Mouse (Mus musculus) embryo, embryonic 10.5 days (tissue): Measurements from ENCODE around the gene Fars2.

Source experiments
- DNase-seq: peaks from one replicate; pipeline ENCODE4 v3.0.0-alpha.2; 2015; ENCODE audit warnings: low spot score

The Fars2 gene

DNA sequence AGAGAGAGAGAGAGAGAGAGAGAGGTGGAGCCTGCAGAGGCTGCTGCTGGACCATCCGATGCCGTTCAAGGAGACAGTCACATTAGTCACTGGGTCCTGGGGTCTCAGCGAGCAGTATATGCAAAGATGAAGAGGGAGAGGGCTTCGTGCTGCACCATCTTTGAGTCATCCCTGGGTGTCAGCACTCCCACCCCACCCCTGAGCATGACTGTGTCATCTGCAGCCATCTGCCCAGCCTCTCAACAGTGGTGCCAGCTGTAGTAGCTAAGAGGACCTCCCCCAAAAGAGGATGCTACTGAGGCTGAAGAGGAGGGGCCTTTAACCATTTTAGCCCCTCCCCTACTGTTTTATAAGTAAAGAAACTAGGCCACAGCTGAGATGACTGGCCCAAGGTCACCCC is 459.6 kb downstream of the Fars2 start:
- DNase-seq = no peak

DNA sequence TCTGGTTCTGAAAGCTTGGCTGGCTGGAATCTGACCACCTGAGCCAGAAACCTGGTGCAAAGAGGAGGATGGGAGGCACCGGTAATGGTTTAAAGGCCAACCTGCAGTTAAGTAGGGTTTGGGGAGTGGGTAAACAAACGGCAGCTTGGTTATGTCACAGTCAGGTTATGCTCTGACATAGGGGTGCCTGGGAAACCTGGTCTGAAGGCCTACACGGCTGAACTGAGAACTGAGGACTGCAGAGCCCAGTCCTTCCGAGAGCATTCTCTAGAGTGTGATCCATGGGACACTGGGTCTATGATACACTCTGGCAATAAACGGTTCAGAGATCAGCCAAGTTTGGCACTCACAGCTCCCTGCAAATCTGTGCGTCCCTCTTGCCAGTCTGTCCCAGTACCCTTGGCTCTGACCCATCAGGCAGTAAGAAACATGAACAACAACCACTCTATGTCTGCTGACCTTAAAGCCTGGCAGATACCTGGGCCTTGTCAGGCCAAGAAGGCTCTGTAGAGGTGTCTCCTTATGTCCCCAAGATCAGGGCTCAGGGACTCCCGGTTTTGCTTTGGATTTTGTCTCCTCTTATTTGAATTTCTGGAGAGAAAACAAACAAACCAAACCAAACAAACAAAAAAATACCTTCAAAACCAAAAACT is 460.8 kb downstream of the Fars2 start:
- no peak for DNase-seq

DNA sequence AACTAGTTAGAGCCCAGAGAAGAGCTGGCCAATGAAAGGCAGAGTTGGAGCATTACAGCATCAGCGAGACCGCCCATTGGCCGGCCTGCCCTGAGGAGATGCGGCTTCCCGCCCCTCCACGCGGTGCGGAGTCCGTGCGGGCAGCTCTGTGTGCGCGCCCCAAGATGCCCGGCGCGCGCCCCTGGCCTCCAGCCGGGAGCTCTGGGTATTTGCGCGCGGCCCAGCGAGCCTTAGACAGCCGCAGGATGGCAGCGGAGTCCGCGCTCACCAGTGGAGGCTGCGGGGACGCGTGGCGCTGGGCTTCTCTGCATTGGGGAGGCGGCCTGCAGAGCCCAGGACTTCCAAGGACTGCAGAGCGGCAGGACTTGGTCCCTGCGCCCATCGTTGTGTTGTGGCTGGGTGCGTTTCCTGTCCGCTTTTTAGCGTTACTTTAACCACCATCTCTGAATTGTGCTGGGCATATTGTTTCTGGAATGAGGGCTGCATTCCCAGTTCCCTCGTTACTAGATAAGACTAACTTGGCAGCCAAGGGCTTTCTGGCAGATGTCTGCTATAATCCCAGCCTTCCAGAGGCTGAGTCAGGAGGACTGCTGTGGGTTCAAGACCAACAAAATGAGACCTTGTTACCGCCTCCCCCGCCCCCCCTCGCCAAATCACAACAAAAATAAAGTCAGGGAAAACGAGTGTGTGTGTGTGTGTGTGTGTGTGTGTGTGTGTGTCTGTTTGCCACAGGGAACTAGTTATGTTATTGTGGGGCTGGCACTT is 461.5 kb downstream of the Fars2 start:
- DNase-seq = peak; percentile 89

DNA sequence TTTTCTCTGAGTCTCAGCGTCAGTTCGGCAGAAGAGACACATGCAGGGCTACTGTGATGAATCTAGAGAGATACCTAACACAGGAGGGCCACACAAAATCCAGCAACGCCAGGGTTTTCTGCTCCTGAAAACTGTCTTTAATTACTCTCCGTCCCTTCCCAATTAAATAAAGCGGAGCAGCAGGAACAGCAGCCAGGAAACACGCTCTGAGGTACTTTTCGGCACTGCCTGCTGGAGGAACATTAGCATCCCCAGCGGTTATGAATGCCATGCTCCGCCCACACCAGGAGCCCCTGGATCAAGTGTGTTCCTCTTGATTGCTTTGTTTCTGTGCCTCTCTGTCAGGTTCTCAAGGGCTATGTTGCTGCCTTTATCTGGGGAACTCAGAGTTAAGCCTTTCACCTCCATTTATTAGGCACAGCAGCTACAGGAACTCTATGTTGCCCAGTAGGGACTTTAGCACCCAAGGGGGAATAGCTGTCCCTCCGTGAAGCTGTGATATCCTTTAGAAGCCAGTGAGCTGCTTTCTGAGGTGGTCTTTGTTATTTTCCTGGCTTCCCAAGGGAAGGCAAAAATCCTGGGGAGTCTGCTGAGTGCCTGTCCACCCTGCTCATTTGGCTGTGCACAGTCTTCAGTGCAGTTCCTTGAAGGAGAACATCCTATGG is 465.3 kb downstream of the Fars2 start:
- DNase-seq = peak; percentile 70

DNA sequence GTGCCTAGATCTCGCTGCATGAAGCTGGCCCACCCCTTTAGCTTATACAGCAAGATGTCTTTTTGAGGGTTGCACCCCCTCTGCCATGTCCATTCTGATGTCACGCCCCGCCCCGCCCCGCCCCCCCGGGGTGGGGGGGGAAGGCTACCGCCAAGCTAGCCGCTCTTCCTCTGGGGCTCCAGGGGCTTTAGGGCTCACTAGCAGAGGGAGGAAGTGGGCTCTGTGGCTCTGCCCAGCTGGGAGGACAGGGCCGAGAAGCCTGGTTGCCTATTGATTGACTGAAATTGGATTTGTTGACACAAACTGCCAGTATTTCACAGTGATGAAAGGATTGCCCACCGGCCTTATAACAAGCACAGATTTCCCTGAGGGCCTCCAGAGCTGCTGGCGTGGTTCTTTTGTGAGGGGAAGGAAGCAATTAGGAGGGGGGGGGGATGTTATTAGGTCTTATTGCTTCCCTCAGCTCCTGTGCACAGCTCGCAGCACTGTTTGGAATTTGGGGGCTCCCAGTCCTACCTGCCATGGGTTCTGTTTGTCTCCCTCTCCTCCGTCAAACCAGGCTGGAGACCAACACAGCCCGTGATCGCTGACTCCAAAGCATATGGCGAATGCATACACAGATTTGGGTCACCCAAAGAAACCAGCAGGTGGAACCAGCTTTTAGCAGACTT is 466.4 kb downstream of the Fars2 start:
- DNase-seq = peak; percentile 63

DNA sequence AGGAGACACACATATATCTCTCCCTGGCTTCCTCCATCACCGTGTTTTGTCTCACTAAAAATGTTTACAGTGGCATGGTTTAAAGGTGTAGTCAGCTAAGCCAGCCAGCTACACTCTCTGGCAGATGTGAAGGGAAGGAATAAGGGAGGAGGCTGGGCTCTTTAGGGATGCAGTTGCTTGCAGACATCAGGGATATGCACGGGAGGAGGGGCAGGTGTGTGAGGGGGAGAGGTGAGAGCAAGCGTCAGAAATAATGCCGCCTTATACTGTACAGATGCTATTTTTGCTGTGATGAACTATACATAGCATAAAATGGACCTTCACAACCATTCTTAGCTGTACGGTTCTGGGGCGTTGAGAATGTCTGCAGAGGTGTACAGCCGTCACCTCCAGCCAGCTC is 467.0 kb downstream of the Fars2 start:
- DNase-seq = no peak

DNA sequence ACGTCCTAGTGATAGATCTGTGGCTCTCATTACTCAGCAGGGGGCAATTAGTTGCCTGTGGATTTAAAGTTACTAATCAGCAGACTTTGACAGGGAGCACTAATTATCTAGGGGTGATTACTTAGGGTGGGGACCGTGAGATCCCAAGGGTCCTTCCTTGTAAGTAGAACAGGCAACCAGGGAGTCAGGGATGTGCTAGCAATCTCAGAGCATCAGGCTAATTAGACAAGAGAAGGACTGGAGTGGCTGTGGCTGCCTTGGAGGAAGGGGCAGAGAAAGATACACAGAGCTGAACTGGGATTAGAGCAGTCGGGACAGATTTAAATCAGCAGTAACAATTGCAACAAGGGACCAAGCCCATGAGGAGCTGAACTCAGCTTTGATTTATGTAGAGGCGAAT is 471.9 kb downstream of the Fars2 start:
- no peak for DNase-seq

DNA sequence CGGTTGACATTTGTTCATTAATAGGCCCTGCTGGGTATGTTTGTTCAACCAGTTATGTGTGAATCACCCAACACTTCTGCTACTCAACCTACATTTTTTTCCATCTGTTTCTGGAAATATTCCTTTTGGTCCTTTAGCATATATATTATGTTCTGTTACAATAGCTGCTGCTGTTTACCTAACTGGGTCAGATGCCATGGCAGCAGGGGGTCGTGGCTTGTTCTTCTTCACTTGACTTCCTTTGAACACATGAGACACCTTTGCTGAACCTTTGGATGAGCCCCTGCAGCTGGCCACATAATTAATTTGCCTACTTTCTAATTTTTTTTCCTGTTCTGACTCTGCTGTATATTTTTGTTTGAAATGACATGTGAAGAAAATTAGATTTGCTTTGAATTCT is 475.1 kb downstream of the Fars2 start:
- DNase-seq = no peak

DNA sequence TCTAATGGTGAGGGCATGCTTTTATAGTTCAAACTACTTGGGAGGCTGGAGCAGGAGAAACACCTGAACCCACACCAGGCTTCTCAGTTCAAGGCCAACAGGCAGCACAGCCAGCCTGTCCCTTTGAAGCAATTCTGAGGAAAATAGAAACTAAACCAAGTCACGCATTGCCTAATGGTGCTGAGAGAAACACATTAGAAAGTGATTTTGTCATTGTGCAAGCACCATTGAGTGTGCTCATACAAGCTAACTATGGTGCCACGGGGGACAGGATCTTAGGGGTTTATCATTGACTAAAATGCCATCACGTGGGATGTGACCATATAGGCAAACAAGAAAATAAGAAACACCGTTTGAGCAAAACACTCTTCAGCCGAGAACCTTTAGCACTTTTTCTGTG is 489.5 kb downstream of the Fars2 start:
- DNase-seq = no peak

DNA sequence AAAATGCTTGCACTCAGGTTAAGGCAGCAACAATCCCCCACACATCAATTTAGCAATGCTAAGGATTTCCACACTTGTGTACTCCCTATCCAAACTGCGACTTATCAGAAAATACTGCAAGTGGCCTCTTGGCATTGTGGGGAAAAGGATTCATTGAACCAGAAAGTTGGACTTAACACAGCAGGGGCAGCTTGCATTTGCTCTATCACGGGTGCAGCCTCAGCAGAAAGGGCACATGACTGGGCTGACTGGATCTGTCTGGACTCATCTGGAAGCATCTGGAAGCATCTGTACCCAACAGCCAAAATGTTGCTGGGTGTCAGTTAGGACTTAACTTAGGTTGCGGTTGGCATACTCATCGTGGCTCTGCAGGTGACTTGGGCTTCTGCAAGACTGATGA is 490.7 kb downstream of the Fars2 start:
- DNase-seq = no peak

DNA sequence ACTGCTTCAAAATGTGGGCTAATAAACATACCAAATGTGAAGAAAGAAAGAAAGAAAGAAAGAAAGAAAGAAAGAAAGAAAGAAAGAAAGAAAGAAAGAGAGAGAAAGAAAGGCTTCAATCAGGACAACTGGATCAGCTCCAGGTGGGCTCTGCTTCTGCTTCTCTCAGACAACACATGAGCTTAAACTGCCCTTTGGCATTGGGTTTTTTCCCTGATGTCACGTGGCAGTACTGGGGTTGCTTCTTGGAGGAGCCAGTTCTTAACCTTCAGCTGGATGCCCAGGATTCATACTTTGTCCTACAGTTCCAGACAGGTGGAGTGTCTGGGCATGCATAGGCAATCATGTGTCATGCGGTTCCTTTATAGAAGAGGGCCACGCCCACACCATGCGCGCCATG is 493.2 kb downstream of the Fars2 start:
- no peak for DNase-seq

DNA sequence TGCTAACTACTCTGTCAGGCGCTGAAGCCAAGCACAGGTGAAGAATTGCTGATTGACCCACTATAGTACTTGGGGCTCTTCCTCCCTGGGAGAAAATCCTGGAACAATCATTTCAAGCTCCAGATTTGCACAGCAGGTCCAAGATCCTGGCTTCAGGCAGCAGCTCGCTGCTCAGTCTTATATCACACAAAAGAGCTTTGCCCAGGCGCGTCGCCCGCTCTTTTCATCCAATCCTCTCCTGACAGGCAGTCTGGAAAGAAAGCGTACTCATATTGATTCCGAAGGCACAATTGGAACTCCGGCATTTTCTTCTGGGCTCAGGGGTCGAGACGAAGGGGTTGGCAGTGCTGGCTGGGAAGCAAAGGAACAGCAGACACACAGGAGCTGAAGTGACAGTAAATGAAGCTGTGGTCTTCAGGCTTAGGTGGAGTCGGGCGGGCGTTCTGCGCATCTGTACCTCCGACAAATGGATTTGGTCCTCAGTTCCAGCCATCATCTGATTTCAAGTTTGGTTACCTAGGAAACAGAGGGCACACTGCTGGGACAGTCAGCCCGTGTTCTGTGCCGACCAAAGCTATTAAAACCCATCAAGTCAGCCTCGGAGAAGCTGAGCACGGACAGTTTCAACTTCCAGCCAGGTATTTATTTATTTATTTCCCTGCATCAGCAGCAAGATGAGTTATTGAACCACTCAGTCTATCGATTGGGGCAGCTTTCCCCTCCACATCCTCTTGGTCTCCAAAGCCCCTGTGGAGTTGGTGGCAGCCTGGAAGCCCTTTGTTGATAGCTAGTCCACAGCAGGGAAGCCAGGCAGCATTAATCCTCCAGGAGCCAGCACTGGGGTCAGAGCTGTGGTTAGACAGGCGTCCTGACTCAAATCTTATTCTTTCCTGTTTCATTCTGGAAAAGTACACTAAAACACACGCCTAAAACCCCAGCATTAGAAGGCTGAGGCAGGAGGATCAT is 495.9 kb downstream of the Fars2 start:
- DNase-seq = peak; percentile 30

DNA sequence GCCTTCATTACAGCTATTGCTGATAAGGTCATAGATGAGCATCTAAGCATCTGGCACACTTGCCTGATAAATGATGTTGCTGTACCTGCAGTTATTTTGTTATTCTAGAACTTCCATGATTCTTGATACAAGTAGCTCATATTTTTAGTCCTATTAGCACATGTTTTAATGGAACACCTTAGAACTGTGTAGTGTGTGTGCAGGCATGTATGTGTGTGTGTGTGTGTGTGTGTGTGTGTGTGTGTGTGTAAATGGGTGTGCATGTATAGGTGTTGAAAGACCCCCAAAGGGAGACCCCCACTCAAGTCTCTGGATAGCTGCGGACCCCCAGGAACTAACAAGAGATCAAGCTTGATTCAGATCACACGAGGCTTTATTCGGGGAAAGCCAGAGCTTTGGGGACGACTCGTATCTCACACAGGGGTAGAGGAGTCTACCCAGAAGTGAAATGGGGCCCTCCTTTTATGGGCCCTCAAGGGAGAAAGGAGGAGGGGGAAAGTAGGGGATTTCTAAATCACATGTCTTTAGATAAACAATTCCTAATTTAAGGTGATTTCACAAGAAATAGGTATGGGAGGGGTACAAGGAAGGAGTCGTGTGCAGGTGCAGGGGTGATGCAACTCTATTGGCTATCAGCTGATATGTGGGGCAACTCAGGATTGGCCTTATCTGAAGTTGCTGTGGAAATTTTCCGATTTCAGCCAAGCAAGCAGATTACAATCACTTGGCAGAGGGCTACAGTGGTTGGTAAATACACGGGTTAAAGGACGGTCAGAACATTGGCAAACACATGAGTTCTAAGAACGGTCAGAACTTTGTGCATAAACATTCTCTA is 503.5 kb downstream of the Fars2 start:
- no peak for DNase-seq

DNA sequence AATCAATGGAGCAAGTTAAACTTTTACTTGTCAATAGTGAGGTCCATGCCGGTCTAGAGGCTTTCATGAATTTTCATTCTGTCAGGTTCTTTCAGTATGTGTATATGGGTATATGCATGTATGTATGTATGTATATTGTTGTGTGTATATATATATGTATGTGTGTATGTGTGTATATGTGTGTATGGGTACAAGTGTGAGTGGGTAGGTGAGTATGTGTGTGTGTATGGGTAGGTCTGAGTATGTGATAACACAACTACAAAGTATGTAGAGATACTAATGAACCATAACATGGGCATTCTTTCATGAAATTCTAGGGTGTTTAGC is 504.1 kb downstream of the Fars2 start:
- no peak for DNase-seq

DNA sequence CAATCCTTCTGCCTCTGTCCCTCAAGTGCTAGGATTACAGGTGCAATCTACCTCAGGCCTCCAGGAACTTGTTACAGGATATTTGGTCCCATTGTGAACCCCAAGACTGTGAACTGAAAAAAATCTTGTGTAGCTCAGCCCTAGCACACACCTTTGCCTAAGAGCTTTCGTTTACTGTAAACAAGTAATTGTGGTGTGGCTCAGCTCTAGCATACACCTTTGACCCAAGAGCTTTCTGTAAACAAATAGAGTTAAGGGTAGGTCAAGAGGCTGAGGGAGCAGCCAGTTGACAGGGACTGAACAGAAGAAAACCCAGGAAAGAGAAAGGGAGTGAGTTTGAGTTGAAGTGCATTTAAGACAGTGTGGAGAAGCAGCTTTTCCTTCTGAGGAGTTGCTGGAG is 506.3 kb downstream of the Fars2 start:
- DNase-seq = no peak

DNA sequence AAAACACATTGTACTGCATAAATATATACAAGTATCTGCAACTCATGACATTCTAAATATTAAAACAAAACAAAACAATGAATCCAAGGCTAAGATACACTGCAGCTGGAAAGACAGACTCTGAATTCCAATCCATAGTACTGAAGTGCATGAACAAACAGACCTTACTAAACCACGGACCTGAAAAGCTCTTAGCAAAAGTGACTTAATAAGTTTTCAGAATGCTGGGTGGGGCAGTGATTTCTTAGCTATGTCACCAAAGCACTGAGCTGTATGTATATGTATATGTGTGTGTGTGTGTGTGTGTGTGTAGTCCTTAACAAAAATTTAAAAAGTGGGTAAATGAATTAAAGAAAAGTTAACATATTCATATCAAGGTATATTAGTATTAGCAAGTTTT is 511.9 kb downstream of the Fars2 start:
- no peak for DNase-seq

DNA sequence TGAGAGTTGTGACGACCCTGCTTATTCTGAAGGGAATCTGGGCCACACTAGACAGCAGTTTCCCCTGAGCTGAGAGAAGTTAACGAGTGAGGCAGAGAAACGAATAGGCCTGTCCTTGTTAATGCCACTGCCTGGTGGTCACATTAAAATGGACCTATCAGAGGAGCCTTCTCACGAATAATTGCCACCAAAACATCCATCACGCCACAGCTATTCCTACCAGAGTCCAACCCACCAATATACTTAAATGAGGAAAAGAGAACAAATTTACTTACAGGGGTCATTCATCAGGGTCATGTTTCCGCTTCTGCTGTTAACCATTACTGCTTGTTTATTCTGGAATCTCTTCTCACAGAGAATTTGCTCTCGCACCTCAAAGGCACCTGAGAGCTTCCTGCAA is 531.0 kb downstream of the Fars2 start:
- peak; percentile 4 for DNase-seq

DNA sequence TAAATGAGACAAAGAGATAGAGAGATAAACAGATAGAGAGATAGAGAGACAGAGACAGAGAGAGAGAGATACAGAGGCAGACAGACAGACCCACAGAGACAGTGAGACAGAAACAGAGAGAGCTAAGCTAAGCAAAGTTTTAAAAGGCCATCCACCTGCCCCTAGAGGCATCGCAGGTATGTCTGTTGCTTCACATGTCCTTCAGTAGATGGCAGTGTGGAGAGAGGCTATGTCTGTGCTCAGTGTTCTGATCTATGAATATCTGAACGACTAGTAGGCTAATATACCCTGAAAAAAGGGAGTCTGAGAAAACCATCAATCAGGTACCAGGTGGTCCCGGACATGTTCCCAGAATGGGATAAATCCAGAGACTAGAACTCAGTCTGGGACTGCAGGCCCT is 537.0 kb downstream of the Fars2 start:
- no peak for DNase-seq

DNA sequence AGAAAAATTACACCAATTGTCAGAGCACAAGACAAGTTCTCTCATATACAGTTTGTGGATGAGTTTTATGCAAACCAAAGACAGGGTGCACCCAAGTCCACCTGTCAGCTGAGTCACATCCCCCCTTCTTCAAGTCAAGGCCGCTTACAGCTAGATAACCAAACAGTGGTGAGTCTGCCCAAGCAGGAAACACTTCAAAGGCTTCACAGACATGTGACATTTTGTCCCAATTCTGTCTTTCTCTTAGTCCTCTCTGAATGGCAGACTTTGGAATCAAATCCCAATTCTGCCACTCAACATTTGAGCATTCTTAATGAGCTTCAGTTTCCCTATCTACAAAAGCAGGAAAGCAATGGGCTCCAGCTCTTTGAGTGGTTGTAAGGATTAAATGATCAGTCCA is 562.1 kb downstream of the Fars2 start:
- DNase-seq = no peak

DNA sequence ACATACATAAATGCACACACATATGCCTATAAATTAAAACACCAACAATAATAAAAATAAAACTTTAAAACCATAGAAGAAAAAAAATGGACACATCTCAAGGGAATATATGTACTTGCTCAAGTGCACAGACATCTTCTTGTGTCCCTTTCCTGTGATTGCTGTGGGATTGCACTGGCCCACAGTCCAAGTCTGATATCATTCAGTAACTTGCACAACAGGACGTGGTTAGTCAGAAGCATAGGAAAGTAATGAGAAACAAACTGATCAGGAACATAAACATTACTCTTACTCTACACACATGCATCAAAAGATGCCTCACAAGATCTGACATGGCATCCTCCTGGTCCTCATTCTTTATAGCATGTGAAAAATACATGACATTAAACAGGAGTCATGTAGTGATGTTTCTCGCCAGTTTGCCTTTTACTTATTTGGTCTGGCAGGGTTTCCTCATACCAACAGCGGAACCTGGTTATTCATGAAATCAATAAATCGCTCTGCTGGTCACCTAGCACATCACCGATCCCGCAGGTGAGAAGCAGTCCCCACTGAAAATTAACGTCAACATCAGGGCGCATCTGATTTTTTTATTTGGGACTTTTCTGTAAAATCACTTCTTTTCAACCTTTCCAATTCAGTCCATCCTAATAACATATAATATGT is 563.6 kb downstream of the Fars2 start:
- no peak for DNase-seq
